Mouse (Mus musculus) cortical plate, adult 2 months (tissue): ENCODE results near the gene Ccdc194. TPM values are rescaled to one million over a fixed set of nuclear protein-coding genes. Genes with fewer than 3 reads are reported as not detected.
A peak's percentile ranks its signal among the peaks of the same experiment; 100 is the strongest.

Experiments used
- H3K27ac ChIP-seq: fragments of 200-500 bp; 2 replicates; pipeline ENCODE4 v1.5.1; 2012; ENCODE audit warnings: low read length, control low read depth, inconsistent platforms; ENCODE audit not compliant: insufficient read depth
- H3K4me1 ChIP-seq: fragments of 200-500 bp; 2 replicates; pipeline ENCODE4 v1.6.1; 2011; ENCODE audit warnings: low read length; ENCODE audit not compliant: control insufficient read depth, insufficient read depth
- H3K4me3 ChIP-seq: fragments of 200-500 bp; 2 replicates; pipeline ENCODE4 v1.5.1; 2011; ENCODE audit warnings: mild to moderate bottlenecking, low read length, control low read depth; ENCODE audit not compliant: insufficient read depth
- CTCF ChIP-seq: fragments of 200-500 bp; IDR thresholded peaks from 2 replicates; pipeline ENCODE4 v1.5.1; 2011; ENCODE audit warnings: mild to moderate bottlenecking, control low read depth, low read length; ENCODE audit not compliant: insufficient read depth; ENCODE audit errors: extremely low read depth
- POLR2A ChIP-seq: fragments of 200-500 bp; IDR thresholded peaks from 2 replicates; pipeline ENCODE4 v1.6.1; 2011; ENCODE audit warnings: mild to moderate bottlenecking, low read length, control low read depth; ENCODE audit not compliant: insufficient read depth; ENCODE audit errors: extremely low read depth
- polyA plus RNA-seq: library from polyadenylated mRNA; depleted of rRNA; stranded (reverse); fragments of >200 nt; gene quantifications from 2 replicates; pipeline ENCODE4 v1.2.3, GENCODE M21; 2012

Gene Ccdc194
- polyA plus RNA-seq, 1 experiment: not detected

DNA sequence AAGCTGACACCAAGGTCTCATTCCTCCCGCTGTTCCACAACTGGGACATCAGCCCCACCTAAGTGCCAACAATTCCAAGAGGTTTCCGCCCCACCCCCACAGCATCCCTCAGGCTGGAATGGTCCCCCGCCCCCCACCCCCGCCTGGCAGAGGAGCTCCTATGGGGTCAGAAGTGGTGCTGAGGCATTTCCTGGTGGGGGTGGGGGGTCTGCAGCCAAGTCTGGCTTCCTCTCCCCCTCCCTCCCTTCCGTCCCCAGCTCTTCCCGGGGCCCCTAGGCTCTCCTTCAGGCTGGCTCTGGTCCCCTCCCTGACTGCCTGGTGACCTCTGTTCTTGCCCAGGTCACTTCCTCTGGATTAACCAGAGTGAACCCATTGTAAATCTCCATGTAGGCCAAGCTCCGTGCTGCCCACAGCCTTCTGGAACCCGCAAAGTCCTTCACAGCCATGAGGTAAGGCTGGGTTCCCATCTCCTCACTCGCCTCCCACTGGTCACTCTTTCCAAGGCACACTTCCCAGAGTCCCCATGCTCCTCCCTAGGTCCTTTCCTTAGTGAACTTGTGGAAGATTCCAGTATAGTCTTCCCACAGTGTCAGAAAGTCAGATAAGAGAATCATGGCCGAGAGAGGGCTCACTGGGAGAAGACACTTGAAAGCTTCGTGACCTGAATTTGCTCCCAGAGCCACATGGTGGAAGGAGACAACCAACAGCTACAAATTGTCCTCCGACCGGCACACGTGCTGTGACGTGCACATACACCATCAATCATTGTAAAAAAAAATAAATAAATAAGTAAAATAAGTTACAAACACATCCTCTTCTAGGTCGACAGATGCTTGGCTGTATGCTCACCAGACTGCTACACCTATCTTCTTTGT lies 26.5 kb downstream of the Ccdc194 start:
- H3K4me1 ChIP-seq: no peaks in the 10 kb centered on the region
- TF ChIP-seq POLR2A (0 out of 2 replicates have a peak, but pooled peaks have one; percentile 17), CTCF (no peak)
- no peak overlapping the region for H3K4me3 ChIP-seq
- no peak overlapping the region for H3K27ac ChIP-seq

DNA sequence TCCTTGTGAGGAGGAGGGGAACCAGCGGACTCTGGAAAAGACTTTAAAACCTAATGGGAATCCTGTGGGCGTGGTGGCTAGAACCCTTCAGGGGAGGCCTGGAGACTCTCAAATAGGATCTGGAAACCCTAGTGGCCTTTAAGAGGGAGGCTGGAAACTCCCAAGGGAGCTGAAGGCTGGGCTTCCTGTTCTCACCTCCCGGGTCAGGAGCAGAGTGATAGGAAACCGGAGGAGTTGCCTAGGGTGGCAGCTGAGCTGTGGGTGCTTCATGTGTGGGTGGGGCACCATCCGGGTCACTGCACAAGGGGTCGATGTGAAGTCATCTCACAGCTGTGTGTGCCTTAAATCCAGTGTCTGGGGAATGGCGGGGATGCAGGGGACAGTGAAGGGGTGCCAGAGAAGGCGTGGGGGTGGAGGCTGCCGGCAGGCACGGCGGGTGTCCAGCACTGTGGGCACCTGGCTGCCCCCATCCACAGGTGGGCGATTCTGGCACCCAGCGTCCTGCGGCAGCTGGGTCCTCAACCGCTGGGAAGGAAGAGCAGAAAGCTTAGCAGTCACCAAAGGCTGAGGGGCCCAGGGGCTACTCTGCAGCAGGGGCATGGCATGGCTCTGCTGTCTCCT lies 27.5 kb downstream of the Ccdc194 start:
- Histone ChIP-seq H3K4me1 (no peaks in the 10 kb centered on the region), H3K27ac (no peak overlapping the region), H3K4me3 (no peak overlapping the region)
- TF ChIP-seq POLR2A (no peak), CTCF (no peak)

DNA sequence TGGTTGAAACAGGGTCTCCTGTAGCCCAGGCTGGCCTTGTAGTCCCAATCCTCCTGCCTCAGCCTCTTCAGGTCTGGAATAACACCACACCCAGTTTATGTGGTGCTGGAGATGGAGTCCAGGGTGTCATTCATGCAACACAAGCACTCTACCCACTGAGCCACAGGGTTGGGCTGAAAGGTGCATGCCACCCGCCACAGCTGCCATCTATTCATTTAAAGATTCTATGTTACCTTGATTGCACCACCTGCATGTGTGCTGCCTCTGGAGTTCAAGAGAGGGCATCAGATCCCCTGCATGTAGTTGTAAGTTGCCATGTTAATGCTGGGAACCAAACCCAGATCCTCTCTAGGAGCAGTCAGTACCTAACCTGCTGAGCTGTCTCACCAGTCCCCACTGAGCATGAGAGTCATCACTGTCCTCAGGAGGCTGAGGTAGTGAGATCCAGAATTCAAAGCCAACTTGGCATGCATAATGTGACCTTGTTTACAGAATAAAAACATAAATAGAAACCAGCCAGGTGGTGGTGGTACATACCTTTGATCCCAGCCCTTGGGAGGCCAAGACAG lies 28.4 kb downstream of the Ccdc194 start:
- no peaks in the 10 kb centered on the region for H3K4me1 ChIP-seq
- no peak overlapping the region for H3K27ac ChIP-seq
- no peak overlapping the region for H3K4me3 ChIP-seq
- TF ChIP-seq POLR2A (no peak), CTCF (no peak)

DNA sequence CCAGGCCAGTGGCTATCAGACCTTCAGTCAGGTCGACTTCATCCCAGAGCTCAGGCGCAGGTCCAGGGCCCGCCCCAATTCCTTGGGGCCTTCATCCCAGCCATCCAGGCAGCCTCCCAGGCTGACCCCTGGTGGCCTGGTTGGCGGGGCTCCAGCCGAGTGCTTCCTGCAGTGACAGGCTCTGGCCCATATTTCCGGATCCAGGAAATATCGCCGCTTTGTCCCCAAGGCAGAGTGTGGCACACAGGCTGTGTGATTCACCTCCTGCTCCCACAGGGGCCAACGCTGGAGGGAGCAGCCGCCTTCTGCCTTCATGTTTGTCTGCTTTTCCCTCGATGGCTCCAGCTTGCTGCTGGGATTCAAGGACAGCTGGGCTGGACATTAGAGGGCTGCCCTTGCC lies 29.0 kb downstream of the Ccdc194 start:
- H3K4me1 ChIP-seq: no peaks in the 10 kb centered on the region
- no peak overlapping the region for H3K4me3 ChIP-seq
- no peak overlapping the region for H3K27ac ChIP-seq
- no peak for TF ChIP-seq POLR2A
- no peak for TF ChIP-seq CTCF

DNA sequence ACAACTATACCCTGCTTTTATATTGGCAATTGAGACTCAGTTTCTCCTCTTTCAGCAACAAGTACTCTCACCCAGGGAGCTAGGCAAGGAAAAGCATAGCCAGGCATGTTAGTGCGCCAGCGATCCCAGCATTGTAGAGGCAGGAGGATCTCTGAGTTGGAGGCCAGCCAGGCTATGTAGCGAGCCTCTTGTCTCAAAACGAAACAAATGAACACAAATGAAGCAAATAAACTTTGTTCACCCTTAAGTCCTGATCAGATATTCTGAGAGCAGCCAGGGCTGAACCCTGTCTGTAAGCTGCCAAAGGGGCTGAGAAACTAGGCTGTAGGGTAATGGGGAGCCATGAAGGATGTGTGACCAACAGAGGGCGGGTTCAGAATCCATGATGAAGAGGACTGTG lies 29.7 kb downstream of the Ccdc194 start:
- no peak overlapping the region for H3K4me3 ChIP-seq
- no peaks in the 10 kb centered on the region for H3K4me1 ChIP-seq
- TF ChIP-seq POLR2A: no peak
- no peak for TF ChIP-seq CTCF
- no peak overlapping the region for H3K27ac ChIP-seq

DNA sequence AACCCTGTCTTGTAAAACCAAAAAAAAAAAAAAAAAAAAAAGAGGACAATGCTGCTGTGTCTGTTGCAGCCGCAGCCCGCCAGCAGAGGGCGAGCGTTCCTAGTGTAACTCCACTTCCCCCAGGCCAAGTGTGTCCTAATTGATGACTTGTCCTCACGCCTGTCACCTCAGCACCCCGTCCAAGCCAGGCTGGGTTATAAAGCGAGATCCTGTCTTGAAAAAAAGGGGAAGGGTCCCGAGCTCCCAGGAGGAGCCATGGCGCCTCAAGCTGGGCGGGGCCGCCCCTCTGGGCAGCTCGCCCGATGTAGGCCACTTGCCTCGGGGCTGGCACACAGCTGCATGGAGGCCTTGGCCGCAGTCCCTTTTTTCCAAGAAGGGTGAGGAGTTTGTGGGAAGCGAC lies 30.5 kb downstream of the Ccdc194 start:
- no peak overlapping the region for H3K4me3 ChIP-seq
- TF ChIP-seq CTCF: peak; percentile 55
- no peak for TF ChIP-seq POLR2A
- H3K27ac ChIP-seq: no peak overlapping the region
- no peaks in the 10 kb centered on the region for H3K4me1 ChIP-seq

DNA sequence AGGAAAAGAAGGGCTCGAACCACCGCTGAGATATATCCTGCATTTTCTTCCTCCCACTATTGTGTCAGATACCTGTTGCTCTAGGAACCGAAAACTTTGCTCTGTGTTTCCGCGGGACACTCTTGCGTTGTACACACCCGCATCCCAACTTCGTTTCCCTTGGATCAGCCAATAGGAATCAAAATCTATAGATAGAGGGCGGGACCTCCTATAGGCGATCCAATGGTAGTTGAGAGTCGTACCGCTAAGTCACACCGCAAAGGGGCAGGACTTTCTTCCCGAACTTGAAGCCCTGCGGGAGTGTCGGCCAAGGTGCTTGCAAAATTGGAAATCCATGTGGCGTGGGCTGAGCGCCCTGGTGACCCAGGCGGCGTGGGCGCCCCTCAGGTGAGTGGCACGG lies 37.1 kb downstream of the Ccdc194 start:
- H3K4me3 ChIP-seq: peak overlapping the region; percentile 78
- TF ChIP-seq POLR2A (peak; percentile 89), CTCF (no peak)
- peaks cover 5% of the 10 kb centered on the region; the same call in 1 of the 2 replicates for H3K4me1 ChIP-seq
- no peak overlapping the region for H3K27ac ChIP-seq

DNA sequence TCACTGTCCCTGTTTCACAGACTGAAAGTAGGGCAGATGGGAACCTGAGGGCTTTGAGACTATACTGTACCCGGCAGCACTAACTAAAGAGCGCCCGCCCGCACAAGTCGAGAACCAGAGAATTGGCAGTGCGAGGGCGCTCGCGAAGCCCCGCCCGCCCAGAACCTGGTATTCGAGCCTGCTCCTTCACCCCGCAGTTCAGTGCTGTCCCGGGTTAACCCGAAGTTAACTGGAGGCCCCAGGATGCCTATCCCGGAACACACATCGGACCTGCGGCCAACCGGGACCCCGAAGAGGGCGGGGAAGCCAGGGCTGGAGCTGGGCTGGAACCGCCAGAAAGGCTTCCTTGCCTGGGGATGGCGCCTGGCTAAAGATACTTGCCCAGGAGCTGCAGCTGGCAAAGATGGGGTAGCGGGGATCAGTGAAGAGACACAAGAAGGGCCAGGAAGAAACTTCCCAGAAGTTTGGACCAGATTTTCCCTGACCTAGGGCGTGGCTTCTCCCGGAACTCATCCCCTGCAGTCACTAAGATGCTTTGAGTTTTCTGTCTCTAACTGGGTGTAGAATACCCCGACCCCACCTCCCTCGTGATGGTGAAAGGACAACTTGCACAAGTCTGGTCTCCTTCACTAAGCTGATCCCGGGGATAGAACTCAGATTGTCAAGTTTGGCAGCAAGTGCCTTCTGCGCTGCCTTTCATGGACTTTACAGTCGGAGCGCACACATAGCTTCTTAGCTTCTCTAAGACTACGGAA lies 37.6 kb downstream of the Ccdc194 start, which contains the start of gene Gtpbp3:
Gene Gtpbp3, plus strand, starts transcription at position 413 of the 755 bp plus-strand sequence.
- Histone ChIP-seq H3K27ac (no peak within 1 kb of the TSS), H3K4me3 (peak within 1 kb of the TSS; percentile 78), H3K4me1 (peaks cover 5% of the 10 kb centered on the region; the same call in 1 of the 2 replicates)
- TF ChIP-seq POLR2A (no peak), CTCF (no peak)

DNA sequence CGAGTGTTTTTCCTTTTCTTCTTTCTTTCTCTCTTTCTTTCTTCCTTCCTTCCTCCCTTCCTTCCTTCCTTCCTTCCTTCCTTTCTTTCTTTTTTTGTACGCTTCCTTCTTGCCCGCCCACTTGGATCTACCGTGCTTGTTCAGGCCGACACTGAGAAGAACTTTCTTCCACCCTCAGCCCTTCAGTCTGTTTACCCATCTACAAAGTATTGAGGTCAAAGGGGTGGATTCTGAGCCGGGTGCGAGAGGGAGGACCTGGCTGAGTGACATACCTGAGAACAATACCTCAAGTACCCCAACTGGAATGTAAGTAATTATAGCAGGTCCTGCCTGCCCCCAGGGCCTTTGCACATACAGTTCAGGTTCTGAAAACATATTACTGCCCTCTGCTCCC lies 39.4 kb downstream of the Ccdc194 start:
- TF ChIP-seq CTCF: no peak
- no peak for TF ChIP-seq POLR2A
- peak overlapping the region; percentile 88 for H3K4me3 ChIP-seq
- H3K27ac ChIP-seq: no peak overlapping the region
- H3K4me1 ChIP-seq: peaks cover 5% of the 10 kb centered on the region; the same call in 1 of the 2 replicates
